Mouse (Mus musculus): Measurements from ENCODE around the gene Kctd2.
"Not testable (repeated sequence)": the region's sequence is repeated elsewhere in the genome, so short reads cannot be mapped to it uniquely, and the experiment has no call there.

DNA sequence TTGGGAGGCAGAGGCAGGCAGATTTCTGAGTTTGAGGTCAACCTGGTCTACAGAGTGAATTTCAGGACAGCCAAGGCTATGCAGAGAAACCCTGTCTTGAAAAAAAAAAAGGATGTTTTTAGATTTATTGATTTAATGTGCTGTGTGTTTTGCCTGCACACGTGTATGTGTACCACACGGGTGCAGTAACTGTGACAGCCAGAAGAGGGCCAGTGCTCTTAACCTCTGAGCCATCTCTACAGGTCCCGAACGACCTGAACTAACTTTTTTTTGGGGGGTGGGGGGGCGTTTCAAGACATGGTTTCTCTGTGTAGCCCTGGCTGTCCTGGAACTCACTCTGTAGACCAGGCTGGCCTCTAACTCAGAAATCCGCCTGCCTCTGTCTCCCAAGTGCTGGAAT, 34.9 kb downstream of the Kctd2 start:
- TF ChIP-seq POLR2A (IDR thresholded peaks at IDR 0.05; ENCODE audit: low read depth, low read length); ZKSCAN1 (IDR thresholded peaks at IDR 0.05; ENCODE audit: borderline replicate concordance, low read depth, low read length); KAT2A (IDR thresholded peaks at IDR 0.05; ENCODE audit: insufficient replicate concordance, low read length); E2F4 (IDR thresholded peaks at IDR 0.05; ENCODE audit: insufficient replicate concordance, low read depth, low read length): not testable (repeated sequence)

Measured in CH12.LX (cell line).